Mouse (Mus musculus): ENCODE results near the gene Fuom. TPM values are rescaled to one million over a fixed set of nuclear protein-coding genes. Genes with fewer than 3 reads are reported as not detected.

The Fuom gene
- total RNA-seq, 2 experiments from 2014 or later, result 35.2 to 52.0 TPM

GRCm38 (mm10) chr7:140062307-140062706 lies 39.9 kb downstream of the Fuom start:
- H3K27ac ChIP-seq, result no peak overlapping the region
- no peak overlapping the region for H3K4me3 ChIP-seq
- TF ChIP-seq CTCF (IDR thresholded peaks at IDR 0.05), result peak; percentile 35; the same call in 1 of the 2 replicates
- intact Hi-C loops (cut with DNase I), result loop anchor here (10.0 kb wide), 1 partner anchor 158 kb away; no protein-coding TSS in a partner anchor
- DNase-seq, result peak; percentile 37

GRCm38 (mm10) chr7:140061832-140062130 lies 40.5 kb downstream of the Fuom start:
- no peak overlapping the region for H3K4me3 ChIP-seq
- TF ChIP-seq CTCF (IDR thresholded peaks at IDR 0.05), result no peak
- no peak overlapping the region for H3K27ac ChIP-seq
- DNase-seq, result no peak
- intact Hi-C loops (cut with DNase I), result loop anchor here (10.0 kb wide), 1 partner anchor 157 kb away; no protein-coding TSS in a partner anchor

GRCm38 (mm10) chr7:140060936-140061831 lies 41.1 kb downstream of the Fuom start:
- intact Hi-C loops (cut with DNase I), result loop anchor here (1.0 to 10.0 kb wide), 2 partner anchors 90 to 156 kb away; no protein-coding TSS in a partner anchor
- TF ChIP-seq CTCF (IDR thresholded peaks at IDR 0.05), result no peak
- peak; percentile 36 for DNase-seq
- Histone ChIP-seq H3K27ac (no peak overlapping the region), H3K4me3 (peak overlapping the region; percentile 58)

DNA sequence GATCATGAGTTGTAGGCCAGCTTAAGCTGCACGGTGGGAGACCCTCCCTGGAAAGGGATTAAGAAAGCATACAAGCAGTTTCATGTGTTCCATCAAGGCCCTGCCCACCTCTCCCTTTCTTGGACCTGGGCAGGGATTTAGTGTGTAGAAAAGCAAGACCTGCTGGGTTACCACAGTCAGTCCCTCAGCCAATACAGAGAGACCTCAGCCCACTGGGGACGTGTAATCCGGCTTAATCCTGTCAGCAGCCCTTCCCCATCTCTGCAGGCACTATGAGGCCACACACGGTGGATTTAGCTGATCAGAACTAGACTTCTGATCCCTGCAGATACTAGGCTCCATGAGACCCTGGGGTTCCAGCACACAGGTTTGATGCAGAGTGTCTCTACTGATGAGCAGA lies 42.6 kb downstream of the Fuom start:
- intact Hi-C loops (cut with DNase I), result no loop called here
- TF ChIP-seq CTCF (IDR thresholded peaks at IDR 0.05), result no peak
- H3K4me3 ChIP-seq, result no peak overlapping the region
- no peak overlapping the region for H3K27ac ChIP-seq
- no peak for DNase-seq

- Histone ChIP-seq H3K27ac (no peak overlapping the region), H3K4me3 (peak overlapping the region; percentile 65)
- no peak for DNase-seq
- no peak for TF ChIP-seq CTCF (IDR thresholded peaks at IDR 0.05)
- intact Hi-C loops (cut with DNase I), result no loop called here
Observed at GRCm38 (mm10) chr7:140058528-140058927, 43.7 kb downstream of the Fuom start.

GRCm38 (mm10) chr7:140057413-140058407 lies 44.5 kb downstream of the Fuom start:
- H3K27ac ChIP-seq, result no peak overlapping the region
- intact Hi-C loops (cut with DNase I), result no loop called here
- H3K4me3 ChIP-seq, result peak overlapping the region; percentile 65
- DNase-seq, result no peak
- TF ChIP-seq CTCF (IDR thresholded peaks at IDR 0.05), result no peak

DNA sequence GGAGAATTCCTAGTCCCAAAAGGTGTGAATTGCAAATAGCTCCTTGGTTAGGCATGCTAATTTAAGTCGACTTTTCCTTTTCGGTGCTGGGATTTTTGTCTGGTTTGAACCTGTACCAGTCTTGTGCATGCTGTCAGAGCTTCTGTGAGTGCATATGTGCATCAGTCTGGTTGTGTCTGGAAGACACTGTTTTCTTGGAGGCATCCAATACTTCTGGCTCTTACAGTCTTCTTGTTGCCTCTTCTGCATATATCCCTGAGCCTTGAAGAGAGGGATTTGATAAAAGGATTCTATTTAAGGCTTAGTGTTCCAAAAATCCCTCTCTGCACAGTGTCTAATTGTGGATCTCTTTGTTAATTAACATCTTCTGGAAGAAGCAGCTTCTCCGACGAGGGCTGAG lies 48.1 kb downstream of the Fuom start:
- Histone ChIP-seq H3K4me3 (no peak overlapping the region), H3K27ac (no peak overlapping the region)
- DNase-seq, result no peak
- intact Hi-C loops (cut with DNase I), result no loop called here
- no peak for TF ChIP-seq CTCF (IDR thresholded peaks at IDR 0.05)

DNA sequence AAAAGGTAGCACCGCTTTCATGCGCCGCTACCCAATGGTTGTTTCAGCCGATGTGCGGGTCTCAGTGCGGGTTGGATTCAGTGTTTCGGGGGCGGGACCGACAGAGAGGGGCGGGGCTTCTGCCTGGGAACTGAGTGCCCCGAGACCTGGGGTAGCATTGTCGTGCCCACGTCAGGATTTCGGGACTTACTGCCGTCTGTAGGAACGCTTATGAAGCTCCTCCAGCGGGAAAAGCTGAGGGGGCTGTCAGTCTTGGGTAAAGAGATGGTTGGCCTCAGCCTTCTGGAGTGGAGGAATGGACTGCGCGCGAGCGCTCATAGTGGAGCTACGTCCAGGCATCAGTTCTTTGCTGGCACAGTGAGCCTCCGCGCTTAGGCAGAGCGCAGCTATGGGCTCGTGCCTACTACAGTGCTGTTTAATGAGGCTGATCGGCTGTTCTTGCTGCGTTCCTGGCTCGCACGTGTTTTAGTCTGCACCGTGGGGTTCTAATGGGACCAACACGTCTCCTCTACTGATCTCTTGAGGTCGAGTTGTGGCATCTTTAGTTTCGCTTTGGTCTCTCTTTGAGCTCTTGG lies 53.0 kb downstream of the Fuom start:
- Histone ChIP-seq H3K27ac (no peak overlapping the region), H3K4me3 (peak overlapping the region; percentile 70)
- intact Hi-C loops (cut with DNase I), result no loop called here
- DNase-seq, result peak; percentile 27
- no peak for TF ChIP-seq CTCF (IDR thresholded peaks at IDR 0.05)

- H3K27ac ChIP-seq, result no peak within 1 kb of the TSS
- intact Hi-C loops (cut with DNase I), result no loop called here
- peak within 1 kb of the TSS; percentile 70 for H3K4me3 ChIP-seq
- DNase-seq, result no peak
- TF ChIP-seq CTCF (IDR thresholded peaks at IDR 0.05), result no peak
Observed at GRCm38 (mm10) chr7:140048361-140049114, 53.7 kb downstream of the Fuom start, which contains the start of gene Msx3. TSS of gene Msx3 (minus strand) at chr7:140049089.

GRCm38 (mm10) chr7:140047811-140048311 lies 54.4 kb downstream of the Fuom start:
- intact Hi-C loops (cut with DNase I), result no loop called here
- Histone ChIP-seq H3K4me3 (peak overlapping the region; percentile 70), H3K27ac (no peak overlapping the region)
- peak; percentile 76 for DNase-seq
- TF ChIP-seq CTCF (IDR thresholded peaks at IDR 0.05), result no peak

Other genes with a start within 250 kb of the Fuom start
- not detected for gene Kndc1, start 207.7 kb downstream of the Fuom start, total RNA-seq (2021)
- not detected for gene Utf1, start 158.7 kb downstream of the Fuom start, total RNA-seq (2021)
- not detected for gene 6430531B16Rik, start 123.7 kb downstream of the Fuom start, total RNA-seq (2021)
- gene Adam8, start 109.9 kb downstream of the Fuom start, total RNA-seq (2021), result under 1 TPM; 0.39 to 0.43 TPM
- 1 to 10 TPM; 8.4 to 8.6 TPM for gene Zfp511, start 66.0 kb downstream of the Fuom start, total RNA-seq (2021)
- gene Tubgcp2, start 65.8 kb downstream of the Fuom start, total RNA-seq (2021), result 10 to 100 TPM; 19.7 to 23.5 TPM
- not detected for gene Msx3, start 53.4 kb downstream of the Fuom start, total RNA-seq (2021)
- under 1 TPM in 1 of 2 experiments, not detected in 1; 0.20 TPM for gene Caly, start 19.9 kb downstream of the Fuom start, total RNA-seq (2021)
- not detected for gene Prap1, start 9.0 kb downstream of the Fuom start, total RNA-seq (2021)
- gene Paox, start 13.4 kb upstream of the Fuom start, total RNA-seq (2021), result 1 to 10 TPM; 3.6 to 5.1 TPM
- gene Echs1, start 14.0 kb upstream of the Fuom start, total RNA-seq (2021), result 100 to 1,000 TPM; 116 to 201 TPM
- gene Mtg1, start 35.1 kb upstream of the Fuom start, total RNA-seq (2021), result 10 to 100 TPM; 26.5 to 33.2 TPM
- under 1 TPM; 0.13 to 0.50 TPM for gene Sprn, start 52.4 kb upstream of the Fuom start, total RNA-seq (2021)
- gene Olfr522, start 62.3 kb upstream of the Fuom start, total RNA-seq (2021), result not detected
- not detected for gene Olfr523, start 70.8 kb upstream of the Fuom start, total RNA-seq (2021)
- gene Olfr524, start 103.5 kb upstream of the Fuom start, total RNA-seq (2021), result not detected
- not detected for gene Cd163l1, start 115.8 kb upstream of the Fuom start, total RNA-seq (2021)
- gene 5830411N06Rik, start 144.8 kb upstream of the Fuom start, total RNA-seq (2021), result not detected
- not detected for gene Olfr525, start 218.4 kb upstream of the Fuom start, total RNA-seq (2021)
- gene Olfr527, start 231.6 kb upstream of the Fuom start, total RNA-seq (2021), result not detected